Mouse (Mus musculus) heart, embryonic 10.5 days (tissue): Measurements from ENCODE around the gene Kif13a. TPM values are rescaled to one million over a fixed set of nuclear protein-coding genes. Genes with fewer than 3 reads are reported as not detected.

Experiments used
- DNase-seq: peaks from one replicate; pipeline ENCODE4 v3.0.0-alpha.2; 2017; ENCODE audit warnings: low spot score
- H3K27ac ChIP-seq: fragments of 300-500 bp; sonication (generic); 2 replicates; pipeline ENCODE4 v1.5.1; 2016; ENCODE audit warnings: mild to moderate bottlenecking
- H3K27me3 ChIP-seq: fragments of 300-500 bp; sonication (generic); 2 replicates; pipeline ENCODE4 v1.6.1; 2016; ENCODE audit warnings: mild to moderate bottlenecking; ENCODE audit not compliant: poor library complexity, insufficient read depth, severe bottlenecking
- H3K36me3 ChIP-seq: fragments of 300-500 bp; sonication (generic); 2 replicates; pipeline ENCODE4 v1.6.1; 2016; ENCODE audit warnings: mild to moderate bottlenecking, moderate library complexity
- H3K4me1 ChIP-seq: fragments of 300-500 bp; sonication (generic); 2 replicates; pipeline ENCODE4 v1.6.1; 2016; ENCODE audit warnings: mild to moderate bottlenecking
- H3K4me3 ChIP-seq: fragments of 300-500 bp; sonication (generic); 2 replicates; pipeline ENCODE4 v1.5.1; 2016; ENCODE audit warnings: mild to moderate bottlenecking, moderate library complexity
- H3K9me3 ChIP-seq: fragments of 300-500 bp; sonication (generic); 2 replicates; pipeline ENCODE4 v1.6.1; 2016; ENCODE audit warnings: mild to moderate bottlenecking, moderate library complexity
- whole genome bisulfite sequencing: fragments of 180-500 bp; shearing (Covaris S2); methylation state at CpG from one replicate; pipeline ENCODE4 v1.1.7; 2016; 5-methylcytosine and 5-hydroxymethylcytosine counted together
- polyA plus RNA-seq: library from polyadenylated mRNA; unstranded; fragments of >200 nt; fragmentation: Nextera tagmentation; extraction: Ambion mirVana; gene quantifications from 2 replicates; pipeline ENCODE4 v1.2.1, GENCODE M21; 2016

Kif13a gene
- polyA plus RNA-seq, result 29.1 and 46.4 TPM in 2 replicates

DNA sequence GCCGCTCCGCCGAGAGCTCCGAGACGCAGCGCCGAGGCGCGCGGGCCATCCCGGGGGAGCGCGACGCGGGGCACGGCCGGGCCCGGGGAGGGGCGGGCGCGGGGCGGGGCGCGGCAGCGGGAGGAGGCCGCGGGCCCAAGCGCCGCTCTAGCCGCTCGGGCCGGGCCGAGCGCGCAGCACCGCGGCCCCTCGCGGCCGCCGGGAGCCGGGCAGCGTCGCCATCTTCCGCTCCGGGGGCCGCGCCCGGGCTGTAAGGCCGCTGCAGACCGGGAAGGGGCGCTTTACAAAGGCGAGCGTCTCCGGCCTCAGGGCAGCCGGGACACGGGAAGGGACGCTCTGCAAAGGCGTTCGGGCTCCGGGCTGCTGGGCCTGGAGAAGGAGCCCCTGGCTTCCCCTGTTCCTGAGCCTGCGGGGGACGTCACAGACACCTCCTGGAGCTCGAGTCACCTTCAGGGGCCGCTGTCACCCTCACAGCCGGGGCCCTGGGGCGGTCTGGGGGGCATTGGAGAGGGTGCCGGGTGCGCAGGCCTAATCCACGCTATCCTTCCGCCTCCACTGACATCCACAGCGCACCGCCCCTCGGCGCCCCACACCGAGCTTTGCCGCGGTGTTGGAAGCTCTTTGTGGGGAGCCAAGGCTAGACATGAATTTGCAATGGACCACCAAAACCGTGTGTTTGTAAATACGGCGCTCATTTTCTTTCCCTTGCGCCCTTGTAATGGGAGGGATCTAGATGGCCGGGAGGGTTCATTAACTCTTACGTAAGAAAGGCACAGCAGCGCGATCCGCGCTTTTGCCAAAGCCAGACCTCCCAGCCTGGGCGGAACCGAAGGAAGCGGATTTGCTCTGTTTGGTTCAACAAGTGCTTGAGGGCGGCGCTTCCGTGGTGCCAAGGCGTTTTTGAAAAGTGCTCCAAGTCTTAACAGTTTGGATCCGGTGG is at the start of gene Kif13a:
TSS of gene Kif13a (minus strand) at position 149 of the 940 bp plus-strand sequence.
- Histone ChIP-seq H3K4me3 (peak within 1 kb of the TSS; percentile 88), H3K9me3 (no peaks in the 10 kb centered on the region), H3K36me3 (peaks cover 10% of the 10 kb centered on the region), H3K4me1 (peaks cover 52% of the 10 kb centered on the region), H3K27ac (peak within 1 kb of the TSS; percentile 99), H3K27me3 (no peaks in the 10 kb centered on the region)
- DNase-seq, result peak; percentile 91
- WGBS, result 6% methylated on average over 96 of the region's 96 CpGs

DNA sequence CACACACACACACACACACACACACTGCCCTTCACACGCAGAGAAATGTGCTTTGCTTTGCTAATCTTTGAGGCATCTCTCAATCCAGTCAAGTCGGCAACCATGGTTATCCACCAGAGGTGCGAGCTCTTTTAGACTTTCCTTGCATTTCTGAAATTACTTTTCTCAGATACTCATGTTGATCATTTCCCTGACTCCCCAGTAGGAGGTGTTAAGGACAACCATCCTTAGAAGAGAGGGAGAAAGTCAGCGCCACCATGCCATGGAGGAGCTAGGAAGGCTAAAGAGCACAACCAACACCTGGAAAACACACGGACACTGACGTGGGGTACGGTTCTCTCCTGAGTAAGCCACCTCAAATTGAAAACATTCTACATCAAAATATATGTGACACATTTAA is 46.9 kb upstream of the Kif13a start:
- H3K27me3 ChIP-seq, result no peaks in the 10 kb centered on the region
- no peaks in the 10 kb centered on the region for H3K9me3 ChIP-seq
- no peak for DNase-seq
- no peak overlapping the region for H3K27ac ChIP-seq
- no peak overlapping the region for H3K4me3 ChIP-seq
- WGBS, result 80% methylated on average over 7 of the region's 7 CpGs
- H3K36me3 ChIP-seq, result no peaks in the 10 kb centered on the region
- peaks cover 27% of the 10 kb centered on the region for H3K4me1 ChIP-seq

DNA sequence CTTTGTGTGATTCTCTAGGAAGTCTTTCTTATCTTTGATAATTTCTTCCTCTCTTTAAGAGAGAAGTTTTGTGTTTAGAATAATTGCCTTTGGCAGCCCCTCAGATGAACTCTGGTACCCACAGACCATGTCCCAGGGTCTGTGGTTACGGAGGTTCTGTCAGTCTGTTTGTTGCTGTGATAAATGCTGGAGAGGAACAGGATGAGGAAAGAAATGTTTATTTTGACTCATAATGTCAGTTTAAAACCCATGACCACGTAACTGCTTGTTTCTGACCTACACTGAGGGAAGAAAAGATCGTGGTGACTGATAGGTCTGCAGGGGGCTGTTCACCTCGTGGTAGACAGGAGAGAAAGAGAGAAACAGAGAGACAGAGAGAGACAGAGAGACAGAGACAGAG is 46.3 kb upstream of the Kif13a start:
- Histone ChIP-seq H3K4me3 (no peak overlapping the region), H3K27ac (0 out of 2 replicates have a peak overlapping the region, but pooled peaks have one; percentile 53), H3K27me3 (no peaks in the 10 kb centered on the region), H3K9me3 (no peaks in the 10 kb centered on the region), H3K4me1 (peaks cover 27% of the 10 kb centered on the region), H3K36me3 (no peaks in the 10 kb centered on the region)
- DNase-seq, result no peak
- 57% methylated on average over 4 of the region's 4 CpGs for WGBS

DNA sequence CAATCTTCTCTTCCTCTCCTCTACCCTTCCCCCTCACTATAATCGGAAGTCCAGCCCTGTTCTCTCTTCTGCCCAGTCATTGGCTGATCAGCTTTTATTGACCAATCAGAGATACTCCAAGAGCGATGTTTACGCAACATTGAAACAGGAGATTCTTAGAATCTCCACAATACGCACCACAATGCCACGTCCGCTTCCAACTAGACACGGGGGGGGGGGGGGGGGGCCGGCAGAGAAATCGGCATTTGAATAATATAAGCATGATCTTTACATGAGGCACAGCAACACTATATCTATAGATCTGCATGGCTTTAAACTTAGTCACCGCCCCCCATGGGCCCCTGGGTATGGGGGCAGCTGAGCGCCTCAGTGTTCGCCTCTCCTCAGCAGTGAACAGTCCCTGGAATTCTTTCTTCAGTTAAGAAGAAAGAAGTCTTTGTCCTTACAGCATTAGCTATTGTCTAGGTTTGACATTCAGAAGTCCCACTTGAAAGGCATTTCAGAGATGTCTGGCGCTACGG is 45.4 kb upstream of the Kif13a start:
- DNase-seq, result no peak
- H3K27ac ChIP-seq, result peak overlapping the region; percentile 53; the same call in 1 of the 2 replicates
- no peaks in the 10 kb centered on the region for H3K27me3 ChIP-seq
- 67% methylated on average over 14 of the region's 14 CpGs for WGBS
- peaks cover 21% of the 10 kb centered on the region for H3K4me1 ChIP-seq
- no peaks in the 10 kb centered on the region for H3K9me3 ChIP-seq
- peak overlapping the region; percentile 9; the same call in 1 of the 2 replicates for H3K4me3 ChIP-seq
- H3K36me3 ChIP-seq, result no peaks in the 10 kb centered on the region

DNA sequence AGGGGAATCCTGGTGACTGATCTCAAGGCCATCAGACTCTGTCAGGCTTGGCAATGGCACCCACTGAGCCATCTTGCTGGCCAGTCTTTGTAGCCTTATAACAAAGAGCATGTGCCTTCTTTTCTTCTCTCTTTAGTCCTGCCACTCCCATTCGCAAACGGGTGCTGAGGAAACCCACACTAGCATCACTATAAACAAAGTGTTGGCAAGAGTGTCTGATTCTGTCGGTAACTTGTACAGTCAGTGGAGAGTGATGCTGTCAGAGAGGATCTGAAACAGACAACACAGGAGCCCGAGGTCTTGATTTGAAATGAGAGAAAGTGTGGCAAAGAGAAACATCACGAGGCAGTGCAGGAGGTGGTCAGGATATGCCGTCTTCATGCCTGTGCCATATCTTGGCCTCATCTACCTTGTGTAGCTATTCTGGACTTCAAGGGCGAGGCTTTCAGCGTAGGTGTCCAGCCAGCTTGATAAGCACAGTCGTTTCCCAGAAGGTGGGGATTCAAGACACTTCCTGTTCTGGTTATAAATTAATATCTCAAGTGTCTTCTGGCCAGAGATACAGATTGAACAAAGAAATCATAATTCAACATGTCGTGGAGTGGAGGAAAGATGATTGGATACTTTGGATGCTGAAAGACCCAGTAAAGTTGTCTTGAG is 40.7 kb upstream of the Kif13a start:
- 73% methylated on average over 10 of the region's 10 CpGs for WGBS

DNA sequence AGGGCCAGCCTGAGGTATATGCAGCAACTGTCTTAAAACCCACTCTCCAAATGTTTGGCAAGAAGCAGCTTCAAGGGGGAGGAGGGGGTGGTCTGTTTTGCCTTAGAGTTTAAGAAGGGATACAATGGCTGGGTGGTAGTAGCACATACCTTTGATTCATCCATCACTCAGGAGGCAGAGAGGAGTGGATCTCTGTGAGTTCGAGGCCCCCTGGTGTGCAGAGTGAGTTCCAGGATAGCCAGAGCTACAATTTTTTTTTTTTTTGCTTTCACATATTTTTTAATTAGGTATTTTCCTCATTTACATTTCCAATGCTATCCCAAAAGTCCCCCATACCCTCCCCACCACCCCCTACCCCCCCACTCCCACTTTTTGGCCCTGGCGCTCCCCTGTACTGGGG is 39.0 kb upstream of the Kif13a start:
- no peaks in the 10 kb centered on the region for H3K27me3 ChIP-seq
- no peak for DNase-seq
- no peak overlapping the region for H3K27ac ChIP-seq
- H3K9me3 ChIP-seq, result no peaks in the 10 kb centered on the region
- no peaks in the 10 kb centered on the region for H3K36me3 ChIP-seq
- H3K4me3 ChIP-seq, result no peak overlapping the region
- H3K4me1 ChIP-seq, result 0 out of 2 replicates have a peak, but pooled peaks cover 3% of the 10 kb centered on the region
- 88% methylated on average over 2 of the region's 2 CpGs for WGBS

More for the DNA sequence above, 40.7 kb upstream of the Kif13a start:
- H3K27ac ChIP-seq, result no peak overlapping the region
- H3K27me3 ChIP-seq, result no peaks in the 10 kb centered on the region
- no peaks in the 10 kb centered on the region for H3K9me3 ChIP-seq
- H3K36me3 ChIP-seq, result no peaks in the 10 kb centered on the region
- peaks cover 9% of the 10 kb centered on the region; the same call in 1 of the 2 replicates for H3K4me1 ChIP-seq
- DNase-seq, result no peak
- H3K4me3 ChIP-seq, result no peak overlapping the region

DNA sequence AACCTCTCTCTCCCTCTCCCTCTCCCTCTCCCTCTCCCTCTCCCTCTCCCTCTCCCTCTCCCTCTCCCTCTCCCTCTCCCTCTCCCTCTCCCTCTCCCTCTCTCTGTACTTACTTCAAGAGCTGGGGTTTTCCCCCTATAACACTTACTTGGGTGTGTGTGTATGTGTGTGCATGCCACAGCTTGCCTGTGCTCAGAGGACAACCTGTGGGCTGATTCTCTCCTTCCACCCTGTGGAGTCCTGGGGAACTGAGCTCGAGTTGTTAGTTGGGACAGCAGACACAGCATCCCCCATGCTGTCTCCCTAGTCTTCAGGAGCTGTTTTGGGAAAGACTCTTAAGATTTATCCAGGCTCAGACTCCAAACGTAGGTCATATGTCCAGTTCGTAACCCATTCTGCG is 37.6 kb upstream of the Kif13a start:
- DNase-seq, result no peak
- Histone ChIP-seq H3K4me3 (no peak overlapping the region), H3K9me3 (no peaks in the 10 kb centered on the region), H3K36me3 (no peaks in the 10 kb centered on the region), H3K4me1 (0 out of 2 replicates have a peak, but pooled peaks cover 3% of the 10 kb centered on the region), H3K27me3 (no peaks in the 10 kb centered on the region), H3K27ac (no peak overlapping the region)
- WGBS, result 67% methylated on average over 4 of the region's 4 CpGs

DNA sequence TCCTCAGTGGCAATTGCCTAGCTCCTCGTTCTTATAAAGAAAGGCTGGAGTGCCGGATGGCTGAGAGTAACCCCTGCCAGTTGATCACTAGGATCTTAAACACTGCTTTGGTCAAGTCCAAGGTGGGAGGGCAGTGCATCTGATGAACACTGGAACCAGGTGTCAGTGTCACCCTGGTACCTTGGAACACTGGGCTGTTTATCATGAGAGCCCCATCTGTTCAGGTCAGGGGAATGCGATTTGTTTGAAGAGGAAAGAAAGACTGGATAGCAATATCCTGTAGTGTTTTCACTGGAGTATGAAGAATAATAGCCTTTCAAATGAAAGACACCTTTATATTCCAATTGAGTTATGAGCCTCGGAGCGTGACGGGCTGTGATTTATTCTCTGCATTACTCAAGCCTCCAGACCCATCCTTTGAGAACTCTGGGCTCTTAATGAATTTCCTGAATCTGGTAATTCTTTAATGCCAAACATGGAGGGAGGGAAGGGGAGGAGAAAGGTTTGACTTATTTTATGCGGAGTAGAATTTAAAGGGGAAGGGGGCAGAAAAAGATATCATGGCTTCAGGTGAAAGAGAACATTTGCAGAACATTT is 31.3 kb upstream of the Kif13a start:
- Histone ChIP-seq H3K4me3 (no peak overlapping the region), H3K4me1 (0 out of 2 replicates have a peak, but pooled peaks cover 2% of the 10 kb centered on the region), H3K36me3 (no peaks in the 10 kb centered on the region), H3K27ac (no peak overlapping the region), H3K27me3 (no peaks in the 10 kb centered on the region), H3K9me3 (no peaks in the 10 kb centered on the region)
- no peak for DNase-seq
- 82% methylated on average over 7 of the region's 7 CpGs for WGBS

DNA sequence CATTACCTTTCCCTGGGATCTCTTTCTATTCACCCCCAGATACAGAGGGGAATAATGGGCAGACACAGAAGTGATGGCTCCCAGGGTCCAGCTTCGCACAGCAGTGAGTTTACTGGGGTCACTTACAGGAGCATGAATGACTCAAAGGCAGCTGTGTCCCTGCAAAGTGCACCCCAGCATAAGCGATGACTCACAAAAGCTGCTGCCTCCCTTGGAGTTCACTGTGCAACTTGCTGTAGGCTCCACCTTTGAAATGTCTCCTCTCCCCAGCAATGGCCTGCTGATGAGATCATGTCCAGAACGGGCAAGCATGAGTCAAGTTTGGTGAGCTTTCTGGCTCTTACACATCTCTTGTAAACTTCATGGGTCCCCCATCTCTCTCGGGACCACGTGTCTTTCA is 29.5 kb upstream of the Kif13a start:
- Histone ChIP-seq H3K4me3 (no peak overlapping the region), H3K36me3 (no peaks in the 10 kb centered on the region), H3K9me3 (no peaks in the 10 kb centered on the region), H3K4me1 (no peaks in the 10 kb centered on the region), H3K27me3 (no peaks in the 10 kb centered on the region), H3K27ac (no peak overlapping the region)
- no peak for DNase-seq
- 87% methylated on average over 5 of the region's 5 CpGs for WGBS

DNA sequence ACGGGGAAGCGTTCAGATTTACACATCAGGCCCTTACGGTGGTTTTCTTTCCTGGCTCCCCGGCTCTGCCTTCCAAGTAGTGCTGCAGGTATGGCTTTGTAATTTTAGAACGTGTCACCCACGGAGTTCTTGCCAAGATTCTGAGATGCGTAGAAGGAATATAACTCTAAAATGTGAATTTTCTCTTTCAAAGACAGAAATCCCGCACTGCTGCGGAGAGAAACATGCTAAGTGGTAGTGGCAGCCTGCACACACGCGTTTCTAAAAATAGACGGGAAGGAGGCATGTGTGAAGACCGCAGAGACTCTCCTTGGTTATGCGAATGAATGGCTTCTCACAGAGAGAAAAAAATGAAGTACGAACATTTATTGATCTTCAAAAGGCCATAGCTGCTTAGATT is 21.5 kb upstream of the Kif13a start:
- peaks cover 2% of the 10 kb centered on the region; the same call in 1 of the 2 replicates for H3K4me1 ChIP-seq
- H3K4me3 ChIP-seq, result no peak overlapping the region
- no peaks in the 10 kb centered on the region; the same call in 1 of the 2 replicates for H3K36me3 ChIP-seq
- no peak for DNase-seq
- no peak overlapping the region for H3K27ac ChIP-seq
- 0 out of 2 replicates have a peak, but pooled peaks cover 5% of the 10 kb centered on the region for H3K27me3 ChIP-seq
- WGBS, result 75% methylated on average over 15 of the region's 15 CpGs
- H3K9me3 ChIP-seq, result no peaks in the 10 kb centered on the region

DNA sequence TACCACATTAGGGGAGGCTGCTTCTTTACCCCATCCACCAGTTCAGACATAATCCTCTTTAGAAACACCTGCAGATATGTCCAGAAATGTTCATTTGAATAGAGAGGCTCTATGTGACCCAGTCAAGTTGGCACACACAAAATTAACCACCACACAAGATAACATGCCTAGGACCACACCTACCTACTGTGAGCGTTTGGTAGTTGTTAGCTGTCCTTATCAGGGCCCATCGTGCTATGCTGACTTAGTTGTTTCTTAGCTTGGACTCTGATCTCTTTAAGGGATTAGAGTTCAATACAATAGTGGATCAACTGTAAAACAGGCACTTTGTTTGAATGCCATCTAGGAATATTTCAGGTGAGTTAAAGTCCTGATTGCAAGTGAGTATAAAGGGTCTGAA is 20.1 kb upstream of the Kif13a start:
- H3K27ac ChIP-seq, result no peak overlapping the region
- no peak overlapping the region for H3K4me3 ChIP-seq
- WGBS, result 80% methylated on average over 2 of the region's 2 CpGs
- 0 out of 2 replicates have a peak, but pooled peaks cover 5% of the 10 kb centered on the region for H3K27me3 ChIP-seq
- no peak for DNase-seq
- H3K9me3 ChIP-seq, result no peaks in the 10 kb centered on the region
- no peaks in the 10 kb centered on the region; the same call in 1 of the 2 replicates for H3K36me3 ChIP-seq
- H3K4me1 ChIP-seq, result peaks cover 11% of the 10 kb centered on the region

DNA sequence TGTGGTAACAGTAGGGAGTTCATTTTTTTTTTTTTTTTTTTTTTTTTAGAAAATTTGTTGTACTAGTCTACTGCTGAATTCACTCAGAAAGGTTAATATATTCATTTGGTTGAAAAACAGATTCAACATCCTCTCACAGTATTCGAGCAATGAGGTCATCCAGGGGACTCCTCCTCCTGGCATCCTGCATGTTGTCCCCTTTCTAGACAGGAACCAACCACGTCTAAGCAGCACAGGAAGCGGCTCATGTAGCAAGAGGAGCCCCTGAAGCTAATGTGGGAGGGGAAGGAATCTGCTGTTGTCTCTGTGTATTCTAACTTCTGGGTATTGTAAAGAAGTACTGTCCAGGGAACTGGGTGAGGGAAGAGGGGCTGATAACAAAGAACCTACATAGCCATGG is 18.4 kb upstream of the Kif13a start:
- no peaks in the 10 kb centered on the region for H3K9me3 ChIP-seq
- H3K4me3 ChIP-seq, result no peak overlapping the region
- peaks cover 21% of the 10 kb centered on the region for H3K4me1 ChIP-seq
- H3K36me3 ChIP-seq, result no peaks in the 10 kb centered on the region; the same call in 1 of the 2 replicates
- H3K27me3 ChIP-seq, result no peaks in the 10 kb centered on the region
- H3K27ac ChIP-seq, result no peak overlapping the region
- WGBS, result 51% methylated on average over 3 of the region's 3 CpGs
- DNase-seq, result no peak
